Mouse (Mus musculus) right cerebral cortex, adult 18-20 months (tissue): Measurements from ENCODE around the gene Trabd.
A peak's percentile ranks its signal among the peaks of the same experiment; 100 is the strongest.

ENCODE experiments used
- DNase-seq: peaks from one replicate; pipeline ENCODE4 v3.0.0; 2022; ENCODE audit warnings: mixed read lengths

The Trabd gene

DNA sequence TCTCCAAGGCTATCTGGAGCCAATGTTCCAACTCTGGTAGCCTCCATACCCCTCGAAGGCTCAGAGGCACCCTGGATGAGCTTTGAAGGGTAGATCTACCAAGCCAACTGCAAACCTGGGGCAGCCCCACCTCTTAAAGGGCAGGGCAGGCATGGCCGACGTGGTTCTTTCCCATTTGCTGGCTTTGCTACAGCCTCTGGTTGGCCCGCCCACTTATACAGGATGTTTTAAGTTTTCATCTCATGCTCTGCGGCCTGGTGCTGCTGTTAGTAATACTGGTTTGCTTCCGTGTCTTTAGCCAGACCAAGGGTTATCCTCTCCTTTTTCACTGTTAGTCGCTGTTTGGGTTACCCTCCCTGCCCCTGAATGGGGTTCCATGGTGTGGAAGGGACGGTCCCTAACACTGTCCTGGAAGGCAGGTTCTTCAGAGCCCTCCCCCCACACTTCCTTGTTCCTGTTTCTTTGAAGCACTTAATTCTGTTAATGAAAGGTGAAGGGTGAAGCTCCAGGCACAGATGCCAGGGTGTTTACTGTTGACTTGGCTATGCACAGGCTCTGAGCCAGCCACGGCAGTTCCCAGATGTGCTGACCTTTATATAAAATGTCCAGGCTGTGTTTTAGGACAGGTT lies 3.4 kb downstream of the Trabd start:
- no peak for DNase-seq

DNA sequence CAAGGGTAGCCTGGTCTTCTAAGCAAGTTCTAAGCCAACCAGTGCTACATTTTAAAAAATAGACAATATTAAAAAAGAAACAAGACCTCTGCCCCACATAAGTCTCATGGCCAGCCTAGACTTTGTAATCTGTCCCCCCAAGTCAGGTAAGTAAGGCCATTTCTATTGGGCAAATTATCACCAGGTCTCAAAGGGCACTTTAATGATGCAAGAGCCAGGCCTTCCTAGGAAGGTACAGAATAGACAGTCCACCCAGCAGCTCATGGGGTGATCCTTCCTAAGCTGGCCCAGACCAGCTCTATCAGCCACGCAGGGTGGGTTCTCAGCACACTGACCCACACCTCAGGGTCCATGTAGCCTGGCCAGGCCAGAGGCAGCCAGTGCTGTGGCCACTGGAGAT lies 9.0 kb downstream of the Trabd start:
- DNase-seq = no peak

DNA sequence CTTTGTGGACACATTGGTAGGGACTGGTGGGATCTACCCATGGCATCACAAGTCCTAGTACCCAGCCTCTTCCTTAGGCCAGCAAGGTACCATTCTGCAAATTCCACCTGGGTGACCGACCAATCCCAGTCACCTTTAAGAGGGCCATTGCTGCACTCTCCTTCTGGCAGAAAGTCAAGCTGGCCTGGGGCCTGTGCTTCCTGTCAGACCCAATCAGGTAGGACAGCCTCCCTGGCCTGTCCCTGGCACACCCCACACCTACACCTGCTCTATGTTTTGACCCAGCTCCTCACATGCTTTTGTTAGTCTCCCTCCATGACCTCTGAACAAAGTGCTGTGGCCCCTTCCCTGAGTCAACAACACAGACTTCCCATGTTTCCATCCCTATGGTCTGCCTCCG lies 9.9 kb downstream of the Trabd start:
- no peak for DNase-seq

DNA sequence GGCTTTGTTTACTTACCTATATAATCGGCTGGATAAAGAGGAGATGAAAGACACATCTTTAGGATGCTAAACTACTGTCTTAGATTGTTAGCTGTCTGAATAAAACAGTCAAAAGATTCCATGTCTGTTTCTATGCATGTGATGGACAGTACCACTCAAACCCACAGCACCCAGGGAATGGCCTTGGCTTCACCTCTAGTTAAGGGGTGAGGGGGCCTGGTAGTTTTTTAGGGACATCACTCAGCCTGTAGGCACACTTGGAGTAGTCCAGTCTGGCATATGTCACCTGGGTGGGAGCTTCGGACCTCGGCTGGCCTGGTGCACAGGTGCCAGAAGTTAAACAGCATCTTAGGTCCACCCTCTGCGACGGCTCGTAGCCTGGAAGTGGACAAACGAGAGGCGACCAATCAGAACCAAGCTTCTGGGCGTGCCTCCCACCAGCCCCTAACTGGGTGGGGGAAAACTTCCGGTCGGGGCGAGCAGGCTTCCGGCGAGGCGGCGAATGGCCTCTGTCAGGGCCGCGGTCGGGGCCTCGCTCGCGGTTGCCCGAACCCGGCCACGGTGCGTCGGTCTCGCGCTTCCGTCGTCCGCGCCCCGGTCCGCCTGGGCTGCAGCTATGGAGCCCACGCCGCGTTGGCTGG lies 13.8 kb downstream of the Trabd start, which contains the start of gene Selenoo:
Gene Selenoo, plus strand, starts transcription at position 478 of the 641 bp plus-strand sequence.
- DNase-seq = peak; percentile 95

DNA sequence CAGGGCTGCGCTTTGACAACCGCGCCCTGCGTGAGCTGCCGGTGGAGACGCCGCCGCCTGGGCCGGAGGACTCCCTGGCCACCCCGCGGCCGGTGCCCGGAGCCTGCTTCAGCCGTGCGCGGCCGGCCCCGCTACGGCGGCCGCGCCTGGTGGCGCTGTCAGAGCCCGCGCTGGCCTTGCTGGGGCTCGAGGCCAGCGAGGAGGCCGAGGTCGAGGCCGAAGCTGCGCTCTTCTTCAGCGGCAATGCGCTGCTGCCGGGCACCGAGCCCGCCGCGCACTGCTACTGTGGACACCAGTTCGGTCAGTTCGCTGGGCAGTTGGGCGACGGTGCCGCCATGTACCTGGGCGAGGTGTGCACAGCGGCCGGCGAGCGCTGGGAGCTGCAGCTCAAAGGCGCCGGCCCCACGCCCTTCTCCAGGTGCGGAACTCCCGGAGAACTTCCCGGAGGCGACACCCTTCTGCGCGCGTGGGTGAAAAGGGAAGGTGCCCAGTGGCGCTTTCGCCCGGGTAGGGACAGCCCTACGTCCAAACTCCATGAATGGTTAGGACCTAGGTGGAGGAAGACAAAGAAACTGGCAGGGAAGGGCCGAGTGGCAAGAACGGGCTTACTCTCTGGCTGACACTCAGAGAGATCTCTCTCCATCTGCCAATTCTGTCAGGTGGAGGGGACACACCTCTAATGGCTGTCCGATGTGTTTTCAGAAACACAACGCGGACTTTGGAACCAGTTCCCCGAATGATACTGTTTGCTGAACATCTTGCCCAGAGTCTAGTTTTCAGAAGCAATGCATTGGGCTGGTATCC lies 14.5 kb downstream of the Trabd start:
- DNase-seq = no peak

DNA sequence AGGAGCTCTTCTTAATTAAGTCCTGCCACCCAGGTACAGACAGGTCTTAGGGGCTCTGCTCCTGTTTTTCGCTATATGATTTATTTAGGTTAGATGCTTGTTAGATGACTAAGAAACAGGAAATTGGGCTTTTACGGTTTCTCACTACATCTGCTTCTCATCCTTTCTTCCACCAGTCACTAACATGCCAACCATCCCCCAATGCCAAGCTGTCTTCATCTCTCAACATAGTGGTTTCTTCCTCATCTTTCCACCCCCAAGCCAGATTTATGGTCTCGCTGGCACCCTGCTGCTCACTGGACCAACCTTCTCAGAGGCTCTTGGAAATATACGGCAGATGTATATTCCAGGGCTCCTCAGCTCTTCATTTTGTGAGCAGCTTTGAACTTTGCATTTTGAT lies 15.7 kb downstream of the Trabd start:
- peak; percentile 47 for DNase-seq

DNA sequence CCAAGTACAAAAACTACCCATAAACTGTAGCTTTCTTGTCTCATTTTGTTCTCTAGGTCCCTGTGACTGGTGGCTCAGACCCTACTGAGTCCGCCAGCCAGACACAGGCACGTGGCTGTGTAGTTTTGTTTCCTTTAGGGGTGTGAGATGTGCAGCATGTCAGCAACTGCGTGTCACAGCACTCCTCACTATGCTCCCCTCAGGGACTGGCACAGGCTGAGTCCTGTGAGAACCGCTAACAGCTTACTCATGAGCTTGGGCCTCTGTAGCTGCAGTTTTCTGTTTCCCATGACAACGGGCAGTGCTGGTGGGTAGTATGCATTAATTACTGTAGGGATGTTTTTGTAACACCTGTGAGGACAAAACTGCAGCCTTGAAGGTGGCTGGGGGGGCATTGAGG lies 17.3 kb downstream of the Trabd start:
- DNase-seq = no peak

DNA sequence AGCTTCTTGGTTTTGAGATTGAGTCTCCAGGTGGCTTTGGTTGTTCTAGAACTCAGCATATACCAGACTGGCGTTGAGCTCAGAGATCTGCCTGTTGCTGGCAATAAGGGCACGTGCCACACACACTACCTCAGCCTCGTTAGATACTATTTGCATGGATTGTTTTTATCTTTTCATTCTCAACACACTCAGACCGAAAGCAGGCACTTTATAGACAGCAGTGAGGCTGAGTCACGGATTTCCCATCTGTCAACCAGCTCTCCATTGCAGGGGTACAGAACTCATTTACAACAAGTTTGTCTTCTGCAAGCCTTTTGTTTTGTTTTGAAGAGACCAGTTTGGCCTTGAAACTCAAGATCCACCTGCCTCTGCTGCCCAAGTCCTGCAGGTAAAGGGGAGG lies 22.5 kb downstream of the Trabd start:
- no peak for DNase-seq

DNA sequence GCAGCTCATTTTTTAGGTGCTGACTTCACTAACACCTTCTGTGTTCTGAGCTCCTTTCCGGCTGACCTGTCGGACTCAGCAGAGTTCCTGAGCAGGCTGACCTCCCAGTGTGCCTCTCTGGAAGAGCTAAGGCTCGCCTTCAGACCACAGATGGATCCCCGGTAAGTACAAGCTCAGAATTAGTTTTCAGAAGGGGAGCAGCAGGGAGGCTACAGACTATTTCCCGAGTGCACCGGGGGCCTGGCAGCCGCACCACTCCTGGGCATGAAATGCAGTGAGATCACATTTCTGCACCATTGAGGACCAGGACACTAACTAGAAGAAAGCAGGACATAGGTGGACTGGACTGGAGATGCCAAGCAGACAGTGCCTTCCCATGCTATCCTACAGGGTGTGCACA lies 23.7 kb downstream of the Trabd start:
- DNase-seq = no peak

DNA sequence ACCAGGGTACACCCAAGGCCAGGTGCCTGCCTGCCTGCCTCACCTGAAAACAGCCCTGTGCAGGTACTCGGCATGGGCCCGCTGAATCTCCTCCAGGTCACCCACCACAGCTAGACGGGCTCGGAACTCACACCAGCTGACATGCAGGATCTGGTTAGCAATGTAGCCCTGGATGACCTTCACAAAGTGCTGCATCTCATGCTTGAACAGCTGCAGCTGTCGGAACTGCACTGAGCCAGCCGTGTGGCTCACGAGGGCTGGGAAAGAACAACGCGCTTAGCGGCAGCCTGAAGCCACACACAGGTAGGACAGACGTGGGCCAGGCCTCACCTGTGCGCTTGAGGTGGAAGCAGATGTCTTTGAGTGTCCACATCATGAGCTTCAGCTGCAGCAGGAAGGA lies 25.9 kb downstream of the Trabd start:
- DNase-seq = no peak

DNA sequence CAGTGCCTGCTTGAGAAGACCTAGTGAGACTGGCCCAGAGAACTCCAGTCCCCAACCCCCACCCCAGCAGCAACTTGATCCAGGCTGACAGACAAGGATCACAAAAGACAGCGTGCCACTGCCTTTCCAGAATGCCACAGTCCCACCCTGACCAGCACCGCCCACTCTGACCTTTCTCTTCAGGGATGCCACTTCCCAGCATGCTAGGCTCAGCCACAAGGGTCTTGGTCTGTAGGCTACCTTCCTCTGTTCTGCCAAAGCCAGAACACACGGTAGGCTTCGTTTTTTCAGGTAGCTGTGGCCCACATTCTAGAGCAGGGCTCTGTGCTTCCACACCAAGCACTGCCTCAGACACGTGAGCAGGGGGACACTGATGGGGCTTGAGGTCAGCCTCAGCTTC lies 27.7 kb downstream of the Trabd start:
- DNase-seq = no peak

DNA sequence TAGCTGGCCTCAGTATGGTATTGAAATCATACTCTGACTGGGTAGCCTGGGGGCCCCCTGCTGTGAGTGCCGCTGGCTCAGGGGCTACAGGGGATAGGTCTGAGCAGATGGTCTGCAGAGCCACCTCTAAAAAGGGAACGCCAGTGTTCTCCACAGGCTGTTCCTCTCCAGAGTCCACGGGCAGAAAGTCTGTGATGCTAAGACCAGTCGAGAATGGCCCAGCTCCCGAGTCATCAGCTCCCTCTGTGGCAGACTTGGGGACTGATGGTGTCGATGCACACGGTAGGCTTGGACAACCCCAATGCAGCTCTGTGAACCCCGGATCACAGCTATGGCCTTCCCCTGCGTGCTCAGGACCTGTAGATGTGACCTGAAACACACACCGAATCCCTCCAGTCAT lies 29.0 kb downstream of the Trabd start:
- no peak for DNase-seq

DNA sequence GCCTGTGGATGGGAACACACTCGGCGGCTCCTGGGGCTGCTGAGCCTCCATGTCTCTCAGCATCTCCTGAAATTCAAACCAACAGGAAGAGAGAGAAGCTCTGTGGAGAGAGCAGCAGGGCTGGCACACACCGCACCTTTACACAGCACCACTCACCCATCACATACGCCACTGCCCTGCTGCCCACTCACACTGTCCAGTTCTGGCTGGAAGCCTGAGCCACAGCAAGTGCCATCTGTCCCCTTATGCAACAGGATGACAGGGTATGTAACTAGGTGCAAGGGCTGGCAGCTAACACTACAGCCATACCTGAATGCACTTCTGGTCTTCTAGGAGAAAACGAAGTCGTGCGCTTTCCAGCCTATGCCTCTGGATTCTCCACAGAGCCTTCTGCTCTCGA lies 29.5 kb downstream of the Trabd start:
- peak; percentile 73 for DNase-seq

DNA sequence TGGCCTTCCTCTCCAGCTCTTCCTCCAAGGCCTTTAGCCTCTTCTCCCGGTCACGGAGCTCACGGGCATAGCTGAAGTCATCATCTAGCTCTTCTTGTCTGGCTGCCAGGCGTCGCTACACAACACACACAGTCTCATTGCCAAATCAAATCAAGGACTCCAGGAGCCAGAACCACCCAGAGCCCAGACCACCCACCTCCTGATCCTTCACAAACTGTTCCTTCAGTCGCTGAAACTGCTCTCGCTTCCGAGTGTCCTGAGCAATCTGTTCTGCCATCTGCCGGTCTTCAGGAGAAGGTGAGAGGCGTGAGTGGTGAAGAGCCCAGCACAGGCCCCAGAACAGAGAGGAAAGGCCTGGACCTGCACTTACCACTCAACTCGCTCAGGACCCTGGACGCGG lies 31.1 kb downstream of the Trabd start:
- DNase-seq = peak; percentile 77

DNA sequence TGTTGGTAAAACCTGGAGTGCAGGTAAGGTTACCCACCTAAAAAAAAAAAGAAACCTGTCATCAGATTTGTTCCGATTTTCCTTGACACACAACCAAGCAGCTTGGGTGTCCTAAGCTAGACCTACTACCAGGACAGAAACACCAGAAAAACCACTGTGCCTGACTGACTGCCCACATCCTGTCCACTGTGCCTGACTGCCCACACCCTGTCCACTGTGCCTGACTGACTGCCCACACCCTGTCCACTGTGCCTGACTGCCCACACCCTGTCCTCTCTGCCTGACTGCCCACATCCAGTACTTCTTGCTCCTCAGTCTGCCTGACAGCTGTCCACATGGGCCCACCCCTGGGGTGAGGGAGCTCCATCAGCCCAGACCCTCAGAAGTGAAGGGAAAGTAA lies 32.1 kb downstream of the Trabd start:
- no peak for DNase-seq

DNA sequence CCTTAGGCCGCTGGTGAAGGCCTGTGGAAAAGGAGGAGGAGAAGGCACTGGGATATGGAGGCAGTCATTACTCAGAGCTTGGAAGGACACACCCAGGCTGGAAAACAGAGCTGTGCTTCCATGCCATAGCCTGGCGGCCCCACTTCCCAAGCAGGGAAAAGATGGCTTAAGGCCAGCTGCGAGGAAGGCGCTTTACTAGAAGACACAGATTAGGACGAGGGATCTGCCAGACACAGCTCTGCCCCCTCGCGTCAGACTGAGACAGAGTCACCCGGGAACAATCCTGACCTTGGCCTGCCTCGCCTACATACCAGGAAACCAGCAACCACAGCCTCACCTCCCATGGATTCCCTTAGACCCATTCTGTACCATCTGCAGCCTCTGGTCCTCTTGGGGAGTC lies 35.2 kb downstream of the Trabd start:
- no peak for DNase-seq

DNA sequence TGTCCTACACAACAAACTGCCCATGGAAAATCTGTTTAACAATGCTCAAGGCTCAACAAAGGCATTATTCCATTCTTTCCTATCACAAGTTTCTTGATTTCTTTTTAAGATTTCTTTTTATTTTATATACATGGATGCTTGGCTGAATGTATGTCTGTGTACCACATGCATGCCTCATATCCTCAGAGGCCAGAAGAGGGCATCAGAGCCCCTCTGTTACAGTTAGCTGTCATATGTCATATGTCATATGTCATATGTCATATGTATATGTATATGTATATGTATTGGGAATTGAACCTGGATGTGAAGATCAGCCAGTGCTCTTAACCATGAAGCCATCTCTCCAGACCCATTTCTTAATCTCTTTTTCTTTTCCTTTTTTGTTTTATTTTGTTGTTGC lies 43.1 kb downstream of the Trabd start:
- DNase-seq = no peak

DNA sequence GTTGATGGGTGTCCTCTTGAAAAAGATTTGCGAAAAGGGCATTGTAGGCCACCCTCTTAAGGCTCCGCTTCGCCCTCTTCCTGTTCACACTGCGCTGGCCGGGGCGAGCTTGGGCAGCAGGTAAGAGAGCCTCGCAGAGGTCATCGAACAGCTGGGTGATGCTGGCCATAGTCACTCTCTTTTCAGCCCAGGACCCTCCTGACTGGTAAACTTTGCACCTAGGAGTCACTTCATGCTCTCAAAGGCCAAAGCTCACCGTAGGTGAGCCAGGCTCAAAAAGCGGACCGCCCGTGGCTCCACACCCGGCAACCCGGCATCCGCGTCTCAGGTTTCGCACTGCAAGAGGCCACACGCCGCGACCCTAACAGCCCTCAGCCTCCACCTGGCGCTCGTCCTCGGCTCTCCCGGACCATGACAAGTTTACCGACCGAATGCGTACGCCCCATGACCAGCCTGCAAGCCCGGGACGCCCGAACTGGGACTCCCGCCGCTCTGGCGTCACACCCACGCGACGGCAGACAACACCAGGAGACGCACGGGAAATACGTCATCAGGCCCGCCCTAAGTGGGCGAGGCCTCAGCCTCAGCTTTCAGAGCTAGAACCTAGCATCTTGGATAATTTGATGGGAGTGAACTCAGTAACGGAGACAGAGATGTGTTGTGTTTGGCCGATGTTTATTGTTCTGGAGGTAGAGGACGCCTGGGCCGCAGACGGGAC lies 47.9 kb downstream of the Trabd start, which contains the start of gene Tubgcp6:
Gene Tubgcp6, minus strand, starts transcription at position 464 of the 718 bp plus-strand sequence.
- DNase-seq = peak; percentile 96

DNA sequence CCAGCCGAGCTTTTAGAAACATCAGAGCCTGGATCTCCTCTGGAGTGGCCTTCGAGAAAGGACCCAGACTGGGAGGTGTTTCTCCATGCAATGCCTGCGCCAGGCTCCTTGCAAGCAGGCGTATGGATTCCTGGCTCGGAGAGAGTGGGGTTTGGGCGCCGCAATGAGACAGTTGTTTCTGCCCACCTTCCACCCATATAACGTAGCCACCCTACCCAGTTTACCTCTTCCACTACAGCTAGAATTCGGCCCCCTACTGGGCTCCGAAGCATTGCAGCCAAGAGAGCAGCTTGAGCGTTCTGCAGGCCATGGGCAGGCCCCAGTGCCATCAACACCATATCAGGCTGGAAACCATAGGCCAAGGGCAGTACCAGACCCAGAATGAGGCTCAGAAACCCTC lies 48.7 kb downstream of the Trabd start:
- peak; percentile 64 for DNase-seq

DNA sequence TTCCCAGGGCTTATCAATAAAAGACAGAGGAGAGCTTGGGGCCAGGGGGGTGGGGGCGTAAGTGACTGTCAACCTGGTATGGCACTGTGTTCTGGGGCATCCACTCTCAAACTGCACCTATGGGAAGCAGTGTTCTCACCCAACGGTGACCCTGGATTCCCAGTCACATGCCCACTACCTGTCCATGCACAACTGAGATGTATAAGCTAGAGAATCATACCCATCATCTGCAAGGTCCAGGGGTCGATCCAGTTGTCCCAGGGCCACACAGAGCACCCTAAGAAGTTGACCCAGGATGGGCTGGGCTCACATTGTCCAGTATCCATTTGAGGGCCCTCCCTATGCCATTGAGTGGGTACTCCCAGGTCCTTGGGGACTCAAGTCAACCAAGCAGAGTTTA lies 49.4 kb downstream of the Trabd start:
- no peak for DNase-seq

DNA sequence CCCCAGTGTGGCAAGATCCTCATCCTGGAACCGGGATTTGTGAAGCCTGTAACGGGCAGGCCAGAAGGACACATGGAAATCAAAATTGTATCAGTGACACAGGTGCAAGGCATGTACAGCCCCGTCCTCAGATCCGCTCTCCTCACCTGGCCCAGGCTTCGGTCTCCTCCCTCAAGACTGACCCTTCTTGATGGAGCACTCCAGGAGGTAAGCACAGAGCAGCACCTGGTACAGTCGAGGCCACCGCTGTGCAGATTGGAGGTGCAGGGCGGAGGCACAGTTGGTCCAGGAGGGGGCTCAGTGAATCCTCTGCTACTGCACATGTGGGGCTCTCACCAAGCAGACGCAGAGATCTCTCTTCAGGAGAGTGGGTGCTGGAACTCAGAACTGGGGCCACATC lies 50.4 kb downstream of the Trabd start:
- DNase-seq = no peak

DNA sequence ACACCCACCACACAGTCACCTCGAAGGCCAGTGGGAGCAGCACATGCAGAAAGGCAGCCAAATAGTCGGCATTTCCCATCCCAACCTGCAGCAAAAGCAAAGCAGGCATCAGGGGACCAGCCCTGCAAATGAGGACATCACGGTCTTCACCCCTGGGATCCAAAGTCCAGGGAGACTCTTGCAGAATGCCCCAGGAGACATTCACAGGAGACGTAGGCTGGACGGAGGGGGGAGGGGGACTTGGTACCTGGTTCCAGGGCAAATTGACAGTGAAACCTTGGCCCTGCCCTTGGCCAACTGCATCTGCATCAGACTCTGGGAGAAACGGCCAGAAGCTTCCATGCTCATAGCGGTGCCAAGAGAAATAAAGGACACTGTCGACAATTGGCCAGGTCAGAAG lies 51.7 kb downstream of the Trabd start:
- no peak for DNase-seq

DNA sequence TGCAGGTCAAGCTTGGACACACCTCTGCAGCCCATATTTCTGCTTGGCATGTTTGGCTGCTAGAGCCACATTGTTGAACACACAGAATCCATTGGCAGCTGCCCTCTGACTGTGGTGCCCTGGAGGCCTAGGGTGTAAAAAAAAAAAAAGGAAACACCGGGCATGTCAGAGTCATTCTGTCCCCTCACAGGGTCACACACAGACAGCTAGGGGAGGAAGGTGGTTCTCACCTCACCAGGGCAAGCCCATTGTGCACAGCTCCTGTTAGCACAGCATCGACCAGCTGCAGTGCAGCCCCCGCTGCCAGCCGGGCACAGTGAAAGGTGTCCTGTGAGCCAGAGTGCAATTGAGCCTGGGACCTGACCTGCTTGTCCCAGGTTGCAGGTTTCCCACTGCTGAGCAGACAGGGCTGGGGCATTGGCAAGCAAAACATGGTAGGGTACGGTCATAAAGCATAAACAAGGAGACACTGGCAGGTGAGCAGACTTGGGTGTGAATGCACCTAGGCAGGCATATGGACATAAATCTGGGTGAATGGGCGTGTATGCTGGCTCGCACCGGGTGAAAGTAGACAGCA lies 52.5 kb downstream of the Trabd start:
- no peak for DNase-seq
